Mouse (Mus musculus): ENCODE measurements at regions not wholly inside any gene's neighbourhood (a gene's known extent, or its start where the extent isn't known, plus 50 kb on each side); places are given as distances from the start of the nearest gene placed in this dataset.

DNA sequence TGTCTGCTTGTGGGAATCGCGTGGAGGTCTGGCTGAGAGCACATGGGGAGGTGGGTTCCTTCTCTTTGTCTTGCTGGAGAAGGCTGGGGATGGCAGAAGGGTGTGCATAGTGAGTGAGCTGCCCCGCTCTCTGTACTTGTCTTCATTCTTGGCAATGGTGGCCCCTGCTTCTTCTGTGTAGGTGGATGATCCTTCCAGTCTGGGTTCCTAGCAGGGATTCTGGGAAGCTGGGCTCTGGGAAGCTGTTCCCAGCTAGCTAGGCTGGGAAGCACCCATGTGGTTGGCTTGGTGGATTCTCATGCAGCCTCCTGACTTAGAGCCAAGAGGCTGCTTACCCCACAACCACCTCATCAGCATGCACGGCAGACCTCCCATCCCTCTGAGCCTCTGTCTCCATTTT is 156.6 kb downstream of the 9530068E07Rik start:
- TF ChIP-seq POLR2A (IDR thresholded peaks at IDR 0.05; ENCODE audit: low read depth, low read length) (no peak), CTCF (IDR thresholded peaks at IDR 0.05; ENCODE audit: extremely low read depth, insufficient read length, insufficient replicate concordance, low read depth, low read length) (no peak)

All from small intestine, adult 2 months (tissue).